In the genomic region with DNA sequence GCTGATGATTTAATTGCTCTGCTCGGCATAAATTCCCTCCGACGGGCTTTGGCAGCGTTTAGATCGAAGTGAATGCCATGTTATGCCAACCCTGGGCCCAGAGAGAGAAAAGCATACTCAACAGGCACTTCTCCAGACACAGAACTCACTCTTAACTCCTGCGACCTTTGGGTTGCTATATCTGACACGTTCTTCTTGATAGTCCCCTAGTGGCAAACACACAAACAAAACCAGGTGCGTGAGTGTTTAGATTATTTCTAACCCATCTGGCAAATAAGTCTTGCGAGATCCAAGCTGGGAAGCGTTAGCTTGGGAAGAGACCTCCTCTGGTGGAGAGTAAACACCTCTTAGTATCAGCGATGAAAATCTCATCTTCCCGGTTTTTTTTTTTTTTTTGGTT, we compare ENCODE assay signal across 10 mouse cellular contexts. TPM values are rescaled to one million over a fixed set of nuclear protein-coding genes. Genes with fewer than 3 reads are reported as not detected.
DNase-seq lines count a peak whose midpoint lies in the region; ATAC-seq and TF ChIP-seq lines count a peak whose summit lies in the region.
"Had no signal": no experiment of that assay in that cellular context is flagged by ENCODE, and none has a peak within 500 bp of the region (broad histone marks: within the 10 kb centered on the region; RNA-seq: fewer than 3 reads in every experiment).

No protein-coding gene starts in this region.

- H3K9me3 ChIP-seq in hindbrain, embryonic 15.5 days = no peaks in the 10 kb centered on the region
- H3K9me3 ChIP-seq in neural tube, embryonic 12.5 days = no peaks in the 10 kb centered on the region

- TF ChIP-seq CTCF in kidney, adult 2 months (conservative IDR thresholded peaks at IDR 0.05; ENCODE audit: insufficient read depth, insufficient read length, low read depth, low read length) = no peak

- ATAC-seq in hindbrain, embryonic 15.5 days (ENCODE audit: low FRiP score, low read depth) = no peak
- ATAC-seq in neural tube, embryonic 12.5 days (ENCODE audit: low FRiP score, low read depth) = 0 out of 2 replicates have a peak, but pooled peaks have one; percentile 7
- no peak for ATAC-seq in erythroblast, adult 5-6 weeks (replicated peaks; ENCODE audit: low FRiP score, poor library complexity, severe bottlenecking)
- no peak for ATAC-seq in megakaryocyte, adult 5-6 weeks (ENCODE audit: poor library complexity, severe bottlenecking)

- no peak overlapping the region for H3K27ac ChIP-seq in kidney, adult 2 months (ENCODE audit: insufficient read depth, low read depth, low read length)
- H3K27ac ChIP-seq in hindbrain, embryonic 15.5 days (replicated peaks) = no peak overlapping the region
- no peak overlapping the region for H3K27ac ChIP-seq in neural tube, embryonic 12.5 days

- DNase-seq in kidney, adult 2 months = no peak
- no peak for DNase-seq in kidney, adult 18-20 months
- peak; percentile 31 for DNase-seq in embryo, embryonic 10.5 days (ENCODE audit: low spot score)
- no peak for DNase-seq in ovary, postnatal 36 days (ENCODE audit: low spot score)

- no peaks in the 10 kb centered on the region for H3K36me3 ChIP-seq in kidney, adult 2 months (ENCODE audit: control insufficient read depth, insufficient read depth, low read length)
- H3K36me3 ChIP-seq in hindbrain, embryonic 15.5 days = no peaks in the 10 kb centered on the region
- H3K36me3 ChIP-seq in neural tube, embryonic 12.5 days = no peaks in the 10 kb centered on the region
- H3K36me3 ChIP-seq: G1E had no signal

- no peak for TF ChIP-seq POLR2A in kidney, adult 2 months (IDR thresholded peaks at IDR 0.05; ENCODE audit: low read depth, low read length)

- H3K4me1 ChIP-seq in kidney, adult 2 months (ENCODE audit: control insufficient read depth, insufficient read depth, low read length) = no peaks in the 10 kb centered on the region
- H3K4me1 ChIP-seq in hindbrain, embryonic 15.5 days (replicated peaks) = peaks cover 20% of the 10 kb centered on the region
- H3K4me1 ChIP-seq in neural tube, embryonic 12.5 days = peaks cover 15% of the 10 kb centered on the region

- WGBS in kidney, adult 2 months = 11% methylated on average over 12 of the region's 12 CpGs
- WGBS in hindbrain, embryonic 15.5 days = 14% methylated on average over 12 of the region's 12 CpGs
- WGBS in neural tube, embryonic 12.5 days = 14% methylated on average over 12 of the region's 12 CpGs

- peak overlapping the region; percentile 99 for H3K4me2 ChIP-seq in hindbrain, embryonic 15.5 days
- peak overlapping the region; percentile 100 for H3K4me2 ChIP-seq in neural tube, embryonic 12.5 days (replicated peaks)

- peak overlapping the region; percentile 50; the same call in 1 of the 2 replicates for H3K4me3 ChIP-seq in kidney, adult 2 months (ENCODE audit: insufficient read depth, low read depth, low read length)
- H3K4me3 ChIP-seq in hindbrain, embryonic 15.5 days = peak overlapping the region; percentile 65
- H3K4me3 ChIP-seq in neural tube, embryonic 12.5 days = no peak overlapping the region

- peak overlapping the region; percentile 58; the same call in 1 of the 2 replicates for H3K9ac ChIP-seq in hindbrain, embryonic 15.5 days
- no peak overlapping the region for H3K9ac ChIP-seq in neural tube, embryonic 12.5 days

- H3K27me3 ChIP-seq in kidney, adult 2 months (replicated peaks; ENCODE audit: control insufficient read depth, insufficient read depth, low read length) = 0 out of 2 replicates have a peak, but pooled peaks cover 1% of the 10 kb centered on the region
- H3K27me3 ChIP-seq in hindbrain, embryonic 15.5 days = peaks cover 21% of the 10 kb centered on the region; the same call in 1 of the 2 replicates
- H3K27me3 ChIP-seq in neural tube, embryonic 12.5 days (replicated peaks) = peaks cover 47% of the 10 kb centered on the region

RNA-seq across cellular contexts. Expression of gene Bmp3, which starts 1.5 kb away (rescaled TPM):
- polyA plus RNA-seq in kidney, adult 2 months (2012; rRNA removed) = 1.1 and 1.6 TPM in 2 replicates
- 1.9 and 2.2 TPM in 2 replicates for polyA plus RNA-seq in hindbrain, embryonic 15.5 days (2015; fragmentation: Nextera tagmentation; extraction: Ambion mirVana)
- polyA plus RNA-seq in neural tube, embryonic 12.5 days (2016; fragmentation: Nextera tagmentation; extraction: Ambion mirVana) = 0.34 and 0.48 TPM in 2 replicates
- not detected in 2 replicates for total RNA-seq in erythroblast, adult 5-6 weeks (2015; ENCODE audit: low replicate concordance)
- 0.14 TPM in 1 of 2 replicates, not detected in the other for total RNA-seq in erythroblast, adult 5-6 weeks (2017; ENCODE audit: low replicate concordance)
- total RNA-seq in megakaryocyte, adult 5-6 weeks (2015) = not detected in 2 replicates
- not detected in 2 replicates for total RNA-seq in megakaryocyte, adult 5-6 weeks (2017)
- total RNA-seq: common myeloid progenitor, adult 5-6 weeks had no signal
- polyA plus RNA-seq: G1E had no signal
